Mouse (Mus musculus): Measurements from ENCODE around the gene Hfe2.

GRCm38 (mm10) chr3:96555999-96556614 is 31.1 kb downstream of the Hfe2 start:
- TF ChIP-seq CTCF (IDR thresholded peaks at IDR 0.05; ENCODE audit: low read depth, low read length) (no peak), TAL1 (conservative IDR thresholded peaks at IDR 0.05; ENCODE audit: low read depth, low read length) (no peak), GATA1 (IDR thresholded peaks at IDR 0.05; ENCODE audit: borderline replicate concordance, low read length) (no peak)

Measured in G1E (cell line).